Mouse (Mus musculus): Measurements from ENCODE around the gene Atg14.

GRCm38 (mm10) chr14:47529019-47529418 is 41.4 kb downstream of the Atg14 start:
- TF ChIP-seq GATA1 (IDR thresholded peaks at IDR 0.05; ENCODE audit: borderline replicate concordance, low read length) (no peak), FLI1 (IDR thresholded peaks at IDR 0.05; ENCODE audit: low read length) (no peak)

All from megakaryocyte, embryonic 14.5 days (primary cell).